Mouse (Mus musculus) cortical plate, adult 2 months (tissue): ENCODE data around the gene Zfp879.

Source experiments
- CTCF ChIP-seq: fragments of 200-500 bp; IDR thresholded peaks from 2 replicates; pipeline ENCODE4 v1.5.1; 2011; ENCODE audit warnings: mild to moderate bottlenecking, control low read depth, low read length; ENCODE audit not compliant: insufficient read depth; ENCODE audit errors: extremely low read depth
- POLR2A ChIP-seq: fragments of 200-500 bp; IDR thresholded peaks from 2 replicates; pipeline ENCODE4 v1.6.1; 2011; ENCODE audit warnings: mild to moderate bottlenecking, low read length, control low read depth; ENCODE audit not compliant: insufficient read depth; ENCODE audit errors: extremely low read depth

DNA sequence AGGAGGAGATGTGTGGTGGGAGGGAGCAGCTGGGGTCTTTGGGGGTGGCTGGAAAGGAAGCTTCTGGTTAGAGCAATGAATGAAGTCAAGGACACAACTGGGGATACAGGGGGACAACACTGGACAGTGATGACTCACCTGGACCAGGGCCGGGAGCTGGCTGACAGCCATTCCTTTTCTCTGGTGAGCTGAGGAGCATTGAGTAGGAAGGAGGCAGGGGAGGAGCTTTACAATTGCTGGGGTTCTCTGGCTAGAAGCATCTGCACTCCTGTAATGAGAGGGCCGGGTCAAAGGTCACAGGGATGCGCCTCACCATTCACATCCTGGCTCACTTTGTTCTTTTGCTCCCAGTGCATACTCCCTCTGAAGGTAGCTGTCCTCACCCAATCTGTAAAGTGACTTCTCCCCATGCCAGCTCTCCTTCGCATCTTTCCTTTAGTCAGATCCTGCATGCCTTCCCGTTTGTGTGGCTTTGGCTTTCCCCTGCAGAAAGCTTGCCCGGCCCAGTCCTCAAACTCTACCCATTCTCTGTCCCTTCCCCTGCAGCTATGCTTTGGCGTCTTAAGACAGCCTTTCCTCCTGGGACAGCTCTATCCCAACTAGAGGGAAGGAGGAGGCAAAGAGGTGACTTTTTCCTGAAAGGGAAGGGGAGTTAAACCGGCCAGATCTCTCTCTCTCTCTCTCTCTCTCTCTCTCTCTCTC, 45.0 kb upstream of the Zfp879 start:
- no peak for TF ChIP-seq CTCF
- no peak for TF ChIP-seq POLR2A
